Mouse (Mus musculus): Measurements from ENCODE around the gene Ppp6r1.

DNA sequence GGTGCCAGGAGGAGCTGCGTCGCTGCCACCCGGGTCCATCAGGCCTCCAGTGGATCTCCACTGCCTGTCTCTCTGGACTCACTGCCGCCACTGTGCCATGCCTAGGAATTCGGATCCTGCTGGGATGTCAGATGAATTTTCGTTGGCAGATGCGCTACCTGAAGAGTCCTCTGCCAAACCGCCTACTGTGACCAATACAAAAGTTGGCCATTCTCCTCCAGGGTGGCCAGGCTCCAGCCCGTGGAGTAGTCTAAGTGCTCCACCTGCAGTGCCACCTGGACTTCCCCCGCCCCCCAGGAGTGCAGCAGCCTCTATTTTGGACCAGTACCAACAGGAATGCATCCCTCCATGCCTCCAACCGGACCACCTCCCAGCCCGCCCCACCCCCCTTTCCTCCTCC lies 47.3 kb downstream of the Ppp6r1 start:
- TF ChIP-seq CTCF (conservative IDR thresholded peaks at IDR 0.05; ENCODE audit: low read length) (no peak), POU5F1 (IDR thresholded peaks at IDR 0.05; ENCODE audit: borderline replicate concordance, low read length) (no peak)

Data from E14TG2a.4 (cell line).